Mouse (Mus musculus) hindbrain, embryonic 10.5 days (tissue): ENCODE data around the gene Evi5l. TPM values are rescaled to one million over a fixed set of nuclear protein-coding genes. Genes with fewer than 3 reads are reported as not detected.

Experiments used
- DNase-seq: peaks from one replicate; pipeline ENCODE4 v3.0.0-alpha.2; 2017; ENCODE audit warnings: low spot score
- H3K27ac ChIP-seq: fragments of 300-500 bp; sonication (generic); 2 replicates; pipeline ENCODE4 v1.5.1; 2016; ENCODE audit warnings: mild to moderate bottlenecking, moderate library complexity
- H3K27me3 ChIP-seq: fragments of 300-500 bp; sonication (generic); 2 replicates; pipeline ENCODE4 v1.6.1; 2016; ENCODE audit warnings: mild to moderate bottlenecking; ENCODE audit not compliant: poor library complexity, insufficient read depth, severe bottlenecking
- H3K36me3 ChIP-seq: fragments of 300-500 bp; sonication (generic); 2 replicates; pipeline ENCODE4 v1.6.1; 2016; ENCODE audit warnings: mild to moderate bottlenecking, moderate library complexity
- H3K4me1 ChIP-seq: fragments of 300-500 bp; sonication (generic); replicated peaks from 2 replicates; pipeline ENCODE4 v1.6.1; 2016; ENCODE audit warnings: mild to moderate bottlenecking
- H3K4me3 ChIP-seq: fragments of 300-500 bp; sonication (generic); 2 replicates; pipeline ENCODE4 v1.5.1; 2016; ENCODE audit warnings: mild to moderate bottlenecking, moderate library complexity
- H3K9me3 ChIP-seq: fragments of 300-500 bp; sonication (generic); 2 replicates; pipeline ENCODE4 v1.6.1; 2016; ENCODE audit warnings: mild to moderate bottlenecking, moderate library complexity
- WGBS: fragments of 180-500 bp; shearing (Covaris S2); methylation state at CpG from one replicate; pipeline ENCODE4 v1.1.7; 2016; 5-methylcytosine and 5-hydroxymethylcytosine counted together
- polyA plus RNA-seq: library from polyadenylated mRNA; unstranded; fragments of >200 nt; fragmentation: Nextera tagmentation; extraction: Ambion mirVana; gene quantifications from 2 replicates; pipeline ENCODE4 v1.2.1, GENCODE M21; 2016

The Evi5l gene
- polyA plus RNA-seq, result 28.1 and 43.7 TPM in 2 replicates

GRCm38 (mm10) chr8:4165852-4166751 is at the start of gene Evi5l:
Gene Evi5l (plus strand): TSS chr8:4166567.
- DNase-seq, result peak; percentile 97

GRCm38 (mm10) chr8:4133798-4134197 is 32.6 kb upstream of the Evi5l start, which contains the start of gene Cd209g:
Gene Cd209g (plus strand): TSS chr8:4134098.
- H3K36me3 ChIP-seq, result no peaks in the 10 kb centered on the region
- no peaks in the 10 kb centered on the region for H3K27me3 ChIP-seq
- no peaks in the 10 kb centered on the region for H3K4me1 ChIP-seq
- WGBS, result 90% methylated on average over 10 of the region's 10 CpGs
- DNase-seq, result no peak
- H3K4me3 ChIP-seq, result no peak within 1 kb of the TSS
- no peaks in the 10 kb centered on the region for H3K9me3 ChIP-seq
- H3K27ac ChIP-seq, result no peak within 1 kb of the TSS

More at GRCm38 (mm10) chr8:4165852-4166751, at the start of gene Evi5l:
- peak within 1 kb of the TSS; percentile 84 for H3K4me3 ChIP-seq
- WGBS, result under 1% methylated on average over 51 of the region's 51 CpGs
- no peaks in the 10 kb centered on the region for H3K36me3 ChIP-seq
- H3K27ac ChIP-seq, result peak within 1 kb of the TSS; percentile 89
- H3K27me3 ChIP-seq, result no peaks in the 10 kb centered on the region
- H3K4me1 ChIP-seq, result peaks cover 13% of the 10 kb centered on the region
- H3K9me3 ChIP-seq, result no peaks in the 10 kb centered on the region

GRCm38 (mm10) chr8:4139660-4140646 is 26.4 kb upstream of the Evi5l start:
- 0 out of 2 replicates have a peak, but pooled peaks cover 3% of the 10 kb centered on the region for H3K27me3 ChIP-seq
- no peak overlapping the region for H3K27ac ChIP-seq
- no peaks in the 10 kb centered on the region for H3K36me3 ChIP-seq
- no peaks in the 10 kb centered on the region for H3K4me1 ChIP-seq
- H3K9me3 ChIP-seq, result no peaks in the 10 kb centered on the region
- DNase-seq, result peak; percentile 74
- H3K4me3 ChIP-seq, result no peak overlapping the region
- 12% methylated on average over 12 of the region's 12 CpGs for WGBS

- Histone ChIP-seq H3K36me3 (no peaks in the 10 kb centered on the region), H3K4me1 (no peaks in the 10 kb centered on the region), H3K4me3 (no peak overlapping the region), H3K27me3 (0 out of 2 replicates have a peak, but pooled peaks cover 3% of the 10 kb centered on the region), H3K27ac (no peak overlapping the region), H3K9me3 (no peaks in the 10 kb centered on the region)
- no peak for DNase-seq
- 65% methylated on average over 3 of the region's 3 CpGs for WGBS
Measured at GRCm38 (mm10) chr8:4141721-4142120, 24.6 kb upstream of the Evi5l start.

- peaks cover 21% of the 10 kb centered on the region; the same call in 1 of the 2 replicates for H3K9me3 ChIP-seq
- no peak overlapping the region for H3K27ac ChIP-seq
- H3K36me3 ChIP-seq, result no peaks in the 10 kb centered on the region
- no peaks in the 10 kb centered on the region for H3K4me1 ChIP-seq
- DNase-seq, result no peak
- no peak overlapping the region for H3K4me3 ChIP-seq
- no peaks in the 10 kb centered on the region for H3K27me3 ChIP-seq
- WGBS, result 26% methylated on average over 1 of the region's 1 CpGs
Measured at GRCm38 (mm10) chr8:4147272-4147671, 19.1 kb upstream of the Evi5l start.

GRCm38 (mm10) chr8:4154878-4155277 is 11.5 kb upstream of the Evi5l start:
- H3K36me3 ChIP-seq, result no peaks in the 10 kb centered on the region
- no peak for DNase-seq
- H3K4me1 ChIP-seq, result no peaks in the 10 kb centered on the region
- no peaks in the 10 kb centered on the region for H3K27me3 ChIP-seq
- no peak overlapping the region for H3K27ac ChIP-seq
- H3K9me3 ChIP-seq, result peaks cover 18% of the 10 kb centered on the region; the same call in 1 of the 2 replicates
- no peak overlapping the region for H3K4me3 ChIP-seq

- Histone ChIP-seq H3K4me1 (peaks cover 11% of the 10 kb centered on the region), H3K36me3 (no peaks in the 10 kb centered on the region), H3K27ac (no peak overlapping the region), H3K9me3 (no peaks in the 10 kb centered on the region), H3K27me3 (no peaks in the 10 kb centered on the region), H3K4me3 (no peak overlapping the region)
- no peak for DNase-seq
- WGBS, result 66% methylated on average over 4 of the region's 4 CpGs
Measured at GRCm38 (mm10) chr8:4162786-4163185, 3.6 kb upstream of the Evi5l start.

GRCm38 (mm10) chr8:4165176-4165851 is 1.1 kb upstream of the Evi5l start:
- peak overlapping the region; percentile 86 for H3K27ac ChIP-seq
- H3K4me3 ChIP-seq, result peak overlapping the region; percentile 84
- peaks cover 13% of the 10 kb centered on the region for H3K4me1 ChIP-seq
- H3K27me3 ChIP-seq, result no peaks in the 10 kb centered on the region
- no peaks in the 10 kb centered on the region for H3K36me3 ChIP-seq
- no peaks in the 10 kb centered on the region for H3K9me3 ChIP-seq
- DNase-seq, result no peak
- 8% methylated on average over 13 of the region's 13 CpGs for WGBS

DNA sequence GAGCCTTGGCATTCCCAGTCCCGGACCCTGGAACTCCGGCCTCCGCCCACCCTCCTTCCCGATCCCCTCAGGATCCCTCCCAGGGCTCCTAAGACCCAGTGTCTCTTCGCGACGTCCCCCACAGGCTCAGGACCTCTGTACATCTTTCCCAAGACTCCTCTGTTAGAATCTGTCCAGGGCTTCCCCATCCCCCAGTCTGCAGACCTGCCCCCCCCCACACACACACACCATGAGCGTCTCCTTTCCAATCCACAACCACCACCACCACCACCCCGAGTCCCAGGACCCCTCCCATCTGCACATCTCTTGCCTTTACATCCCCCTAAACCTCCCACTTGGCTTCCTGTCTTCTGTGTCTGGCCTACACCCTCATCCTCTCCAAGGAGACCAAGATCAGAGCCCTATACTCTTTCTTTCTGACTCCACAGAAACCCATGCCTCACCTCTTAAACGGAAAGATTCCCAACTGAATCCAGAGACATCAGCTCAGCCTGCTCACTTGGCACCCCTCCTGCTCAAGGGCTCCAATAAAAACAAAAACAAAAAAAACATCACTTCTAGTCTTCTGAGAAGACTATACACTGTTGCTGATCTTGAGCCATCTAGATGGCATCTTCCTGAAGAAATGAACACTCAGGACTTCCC is 636 bp downstream of the Evi5l start:
- Histone ChIP-seq H3K4me1 (peaks cover 13% of the 10 kb centered on the region), H3K36me3 (no peaks in the 10 kb centered on the region), H3K27ac (peak overlapping the region; percentile 89), H3K9me3 (no peaks in the 10 kb centered on the region), H3K27me3 (no peaks in the 10 kb centered on the region), H3K4me3 (peak overlapping the region; percentile 84)
- 14% methylated on average over 10 of the region's 10 CpGs for WGBS
- DNase-seq, result no peak

GRCm38 (mm10) chr8:4167918-4168317 is 1.6 kb downstream of the Evi5l start:
- no peaks in the 10 kb centered on the region for H3K36me3 ChIP-seq
- no peak for DNase-seq
- no peaks in the 10 kb centered on the region for H3K27me3 ChIP-seq
- H3K4me3 ChIP-seq, result no peak overlapping the region
- no peak overlapping the region for H3K27ac ChIP-seq
- WGBS, result 91% methylated on average over 1 of the region's 1 CpGs
- H3K4me1 ChIP-seq, result peaks cover 13% of the 10 kb centered on the region
- no peaks in the 10 kb centered on the region for H3K9me3 ChIP-seq

GRCm38 (mm10) chr8:4172486-4172885 is 6.1 kb downstream of the Evi5l start:
- Histone ChIP-seq H3K4me3 (no peak overlapping the region), H3K9me3 (no peaks in the 10 kb centered on the region), H3K4me1 (peaks cover 4% of the 10 kb centered on the region; the same call in 1 of the 2 replicates), H3K27ac (no peak overlapping the region), H3K36me3 (0 out of 2 replicates have a peak, but pooled peaks cover 7% of the 10 kb centered on the region), H3K27me3 (no peaks in the 10 kb centered on the region)
- no peak for DNase-seq
- WGBS, result 71% methylated on average over 3 of the region's 3 CpGs

- H3K27me3 ChIP-seq, result no peaks in the 10 kb centered on the region
- 67% methylated on average over 2 of the region's 2 CpGs for WGBS
- H3K36me3 ChIP-seq, result 0 out of 2 replicates have a peak, but pooled peaks cover 7% of the 10 kb centered on the region
Measured at GRCm38 (mm10) chr8:4174018-4174417, 7.7 kb downstream of the Evi5l start.

More at GRCm38 (mm10) chr8:4174018-4174417, 7.7 kb downstream of the Evi5l start:
- Histone ChIP-seq H3K9me3 (no peaks in the 10 kb centered on the region), H3K4me3 (no peak overlapping the region), H3K27ac (no peak overlapping the region), H3K4me1 (no peaks in the 10 kb centered on the region)
- no peak for DNase-seq
